Mouse (Mus musculus): ENCODE results near the gene Sphk2. TPM values are rescaled to one million over a fixed set of nuclear protein-coding genes. Genes with fewer than 3 reads are reported as not detected.

Sphk2 gene
- polyA plus RNA-seq, 1 experiment from 2014 or later, result 18.9 TPM

- Histone ChIP-seq H3K9ac (ENCODE audit: low read length) (no peak overlapping the region), H3K27me3 (ENCODE audit: control insufficient read depth, insufficient read depth, low read length) (no peaks in the 10 kb centered on the region; the same call in 1 of the 2 replicates), H3K27ac (ENCODE audit: low read length) (no peak overlapping the region), H3K36me3 (ENCODE audit: control insufficient read depth, insufficient read depth) (no peaks in the 10 kb centered on the region), H3K4me1 (ENCODE audit: control insufficient read depth, insufficient read depth, low read length) (no peaks in the 10 kb centered on the region; the same call in 1 of the 2 replicates), H3K9me3 (replicated peaks; ENCODE audit: control insufficient read depth, low read length) (0 out of 2 replicates have a peak, but pooled peaks cover 3% of the 10 kb centered on the region), H3K4me2 (ENCODE audit: low read depth, low read length) (no peak overlapping the region), H3K4me3 (ENCODE audit: low read length) (no peak overlapping the region)
- no peak for ATAC-seq (replicated peaks; ENCODE audit: extremely low read depth, insufficient read depth, low FRiP score)
- WGBS, result 63% methylated on average over 7 of the region's 7 CpGs
Measured at GRCm38 (mm10) chr7:45748110-45748509, 30.3 kb upstream of the Sphk2 start.

GRCm38 (mm10) chr7:45747450-45747849 lies 29.6 kb upstream of the Sphk2 start:
- no peaks in the 10 kb centered on the region for H3K36me3 ChIP-seq (ENCODE audit: control insufficient read depth, insufficient read depth)
- no peak overlapping the region for H3K27ac ChIP-seq (ENCODE audit: low read length)
- no peaks in the 10 kb centered on the region; the same call in 1 of the 2 replicates for H3K4me1 ChIP-seq (ENCODE audit: control insufficient read depth, insufficient read depth, low read length)
- no peak overlapping the region for H3K9ac ChIP-seq (ENCODE audit: low read length)
- H3K27me3 ChIP-seq (ENCODE audit: control insufficient read depth, insufficient read depth, low read length), result no peaks in the 10 kb centered on the region; the same call in 1 of the 2 replicates
- no peak overlapping the region for H3K4me2 ChIP-seq (ENCODE audit: low read depth, low read length)
- 83% methylated on average over 5 of the region's 5 CpGs for WGBS
- H3K4me3 ChIP-seq (ENCODE audit: low read length), result no peak overlapping the region
- 0 out of 2 replicates have a peak, but pooled peaks cover 3% of the 10 kb centered on the region for H3K9me3 ChIP-seq (replicated peaks; ENCODE audit: control insufficient read depth, low read length)
- ATAC-seq (replicated peaks; ENCODE audit: extremely low read depth, insufficient read depth, low FRiP score), result no peak

- Histone ChIP-seq H3K27me3 (ENCODE audit: control insufficient read depth, insufficient read depth, low read length) (no peaks in the 10 kb centered on the region; the same call in 1 of the 2 replicates), H3K9me3 (replicated peaks; ENCODE audit: control insufficient read depth, low read length) (0 out of 2 replicates have a peak, but pooled peaks cover 3% of the 10 kb centered on the region), H3K4me3 (ENCODE audit: low read length) (no peak overlapping the region), H3K4me1 (ENCODE audit: control insufficient read depth, insufficient read depth, low read length) (no peaks in the 10 kb centered on the region; the same call in 1 of the 2 replicates), H3K9ac (ENCODE audit: low read length) (no peak overlapping the region), H3K4me2 (ENCODE audit: low read depth, low read length) (no peak overlapping the region), H3K36me3 (ENCODE audit: control insufficient read depth, insufficient read depth) (no peaks in the 10 kb centered on the region), H3K27ac (ENCODE audit: low read length) (no peak overlapping the region)
- WGBS, result 63% methylated on average over 6 of the region's 6 CpGs
- ATAC-seq (replicated peaks; ENCODE audit: extremely low read depth, insufficient read depth, low FRiP score), result no peak
Measured at GRCm38 (mm10) chr7:45746518-45746917, 28.7 kb upstream of the Sphk2 start.

GRCm38 (mm10) chr7:45744387-45744786 lies 26.6 kb upstream of the Sphk2 start:
- no peak for ATAC-seq (replicated peaks; ENCODE audit: extremely low read depth, insufficient read depth, low FRiP score)

GRCm38 (mm10) chr7:45742338-45742737 lies 24.5 kb upstream of the Sphk2 start:
- 34% methylated on average over 19 of the region's 19 CpGs for WGBS
- Histone ChIP-seq H3K36me3 (ENCODE audit: control insufficient read depth, insufficient read depth) (no peaks in the 10 kb centered on the region), H3K9me3 (replicated peaks; ENCODE audit: control insufficient read depth, low read length) (0 out of 2 replicates have a peak, but pooled peaks cover 3% of the 10 kb centered on the region), H3K4me3 (ENCODE audit: low read length) (peak overlapping the region; percentile 23), H3K4me2 (ENCODE audit: low read depth, low read length) (peak overlapping the region; percentile 45), H3K27ac (ENCODE audit: low read length) (no peak overlapping the region), H3K27me3 (ENCODE audit: control insufficient read depth, insufficient read depth, low read length) (no peaks in the 10 kb centered on the region; the same call in 1 of the 2 replicates), H3K4me1 (ENCODE audit: control insufficient read depth, insufficient read depth, low read length) (no peaks in the 10 kb centered on the region), H3K9ac (ENCODE audit: low read length) (no peak overlapping the region)
- ATAC-seq (replicated peaks; ENCODE audit: extremely low read depth, insufficient read depth, low FRiP score), result no peak

More at GRCm38 (mm10) chr7:45744387-45744786, 26.6 kb upstream of the Sphk2 start:
- Histone ChIP-seq H3K27ac (ENCODE audit: low read length) (no peak overlapping the region), H3K9ac (ENCODE audit: low read length) (no peak overlapping the region), H3K9me3 (replicated peaks; ENCODE audit: control insufficient read depth, low read length) (0 out of 2 replicates have a peak, but pooled peaks cover 3% of the 10 kb centered on the region), H3K27me3 (ENCODE audit: control insufficient read depth, insufficient read depth, low read length) (no peaks in the 10 kb centered on the region; the same call in 1 of the 2 replicates), H3K36me3 (ENCODE audit: control insufficient read depth, insufficient read depth) (no peaks in the 10 kb centered on the region), H3K4me3 (ENCODE audit: low read length) (no peak overlapping the region), H3K4me2 (ENCODE audit: low read depth, low read length) (no peak overlapping the region), H3K4me1 (ENCODE audit: control insufficient read depth, insufficient read depth, low read length) (no peaks in the 10 kb centered on the region; the same call in 1 of the 2 replicates)
- WGBS, result 29% methylated on average over 2 of the region's 2 CpGs

- Histone ChIP-seq H3K4me1 (ENCODE audit: control insufficient read depth, insufficient read depth, low read length) (no peaks in the 10 kb centered on the region), H3K4me3 (ENCODE audit: low read length) (peak overlapping the region; percentile 23), H3K36me3 (ENCODE audit: control insufficient read depth, insufficient read depth) (no peaks in the 10 kb centered on the region), H3K9ac (ENCODE audit: low read length) (0 out of 2 replicates have a peak overlapping the region, but pooled peaks have one; percentile 28), H3K27me3 (ENCODE audit: control insufficient read depth, insufficient read depth, low read length) (no peaks in the 10 kb centered on the region), H3K9me3 (replicated peaks; ENCODE audit: control insufficient read depth, low read length) (0 out of 2 replicates have a peak, but pooled peaks cover 3% of the 10 kb centered on the region), H3K27ac (ENCODE audit: low read length) (no peak overlapping the region), H3K4me2 (ENCODE audit: low read depth, low read length) (peak overlapping the region; percentile 45)
- WGBS, result 28% methylated on average over 11 of the region's 11 CpGs
- ATAC-seq (replicated peaks; ENCODE audit: extremely low read depth, insufficient read depth, low FRiP score), result peak; percentile 38
Measured at GRCm38 (mm10) chr7:45741777-45742176, 24.0 kb upstream of the Sphk2 start.

GRCm38 (mm10) chr7:45741308-45741707 lies 23.5 kb upstream of the Sphk2 start:
- H3K36me3 ChIP-seq (ENCODE audit: control insufficient read depth, insufficient read depth), result no peaks in the 10 kb centered on the region
- no peak overlapping the region for H3K4me3 ChIP-seq (ENCODE audit: low read length)
- no peak overlapping the region for H3K9ac ChIP-seq (ENCODE audit: low read length)
- no peak for ATAC-seq (replicated peaks; ENCODE audit: extremely low read depth, insufficient read depth, low FRiP score)
- H3K9me3 ChIP-seq (replicated peaks; ENCODE audit: control insufficient read depth, low read length), result no peaks in the 10 kb centered on the region
- H3K27me3 ChIP-seq (ENCODE audit: control insufficient read depth, insufficient read depth, low read length), result no peaks in the 10 kb centered on the region
- no peak overlapping the region for H3K27ac ChIP-seq (ENCODE audit: low read length)
- H3K4me2 ChIP-seq (ENCODE audit: low read depth, low read length), result no peak overlapping the region
- H3K4me1 ChIP-seq (ENCODE audit: control insufficient read depth, insufficient read depth, low read length), result no peaks in the 10 kb centered on the region
- 73% methylated on average over 12 of the region's 12 CpGs for WGBS

GRCm38 (mm10) chr7:45739820-45740219 lies 22.0 kb upstream of the Sphk2 start:
- no peak for ATAC-seq (replicated peaks; ENCODE audit: extremely low read depth, insufficient read depth, low FRiP score)
- 61% methylated on average over 10 of the region's 10 CpGs for WGBS

GRCm38 (mm10) chr7:45739162-45739763 lies 21.5 kb upstream of the Sphk2 start:
- no peak overlapping the region for H3K4me2 ChIP-seq (ENCODE audit: low read depth, low read length)

More at GRCm38 (mm10) chr7:45739820-45740219, 22.0 kb upstream of the Sphk2 start:
- Histone ChIP-seq H3K4me2 (ENCODE audit: low read depth, low read length) (no peak overlapping the region), H3K27ac (ENCODE audit: low read length) (no peak overlapping the region), H3K27me3 (ENCODE audit: control insufficient read depth, insufficient read depth, low read length) (no peaks in the 10 kb centered on the region), H3K36me3 (ENCODE audit: control insufficient read depth, insufficient read depth) (no peaks in the 10 kb centered on the region), H3K9ac (ENCODE audit: low read length) (no peak overlapping the region), H3K4me3 (ENCODE audit: low read length) (no peak overlapping the region), H3K9me3 (replicated peaks; ENCODE audit: control insufficient read depth, low read length) (no peaks in the 10 kb centered on the region), H3K4me1 (ENCODE audit: control insufficient read depth, insufficient read depth, low read length) (no peaks in the 10 kb centered on the region)

More at GRCm38 (mm10) chr7:45739162-45739763, 21.5 kb upstream of the Sphk2 start:
- H3K9ac ChIP-seq (ENCODE audit: low read length), result no peak overlapping the region
- no peaks in the 10 kb centered on the region for H3K4me1 ChIP-seq (ENCODE audit: control insufficient read depth, insufficient read depth, low read length)
- ATAC-seq (replicated peaks; ENCODE audit: extremely low read depth, insufficient read depth, low FRiP score), result peak; percentile 65
- no peak overlapping the region for H3K4me3 ChIP-seq (ENCODE audit: low read length)
- H3K9me3 ChIP-seq (replicated peaks; ENCODE audit: control insufficient read depth, low read length), result no peaks in the 10 kb centered on the region
- H3K27me3 ChIP-seq (ENCODE audit: control insufficient read depth, insufficient read depth, low read length), result no peaks in the 10 kb centered on the region
- no peak overlapping the region for H3K27ac ChIP-seq (ENCODE audit: low read length)
- WGBS, result 10% methylated on average over 9 of the region's 9 CpGs
- no peaks in the 10 kb centered on the region for H3K36me3 ChIP-seq (ENCODE audit: control insufficient read depth, insufficient read depth)

All from heart, embryonic 16.5 days (tissue).